Mouse (Mus musculus) hindbrain, embryonic 11.5 days (tissue): ENCODE measurements around the gene Rps6kc1. TPM values are rescaled to one million over a fixed set of nuclear protein-coding genes. Genes with fewer than 3 reads are reported as not detected.

Experiments
- ATAC-seq: fragments of 200-750 bp; cut with Nextera tagmentation; 2 replicates; pipeline ENCODE4 v1.8.0; 2017; ENCODE audit warnings: mild to moderate bottlenecking, moderate TSS enrichment, moderate library complexity; ENCODE audit not compliant: low FRiP score
- DNase-seq: peaks from one replicate; pipeline ENCODE4 v3.0.0-alpha.2; 2015; ENCODE audit warnings: low spot score
- H3K27ac ChIP-seq: fragments of 300-500 bp; sonication (generic); 2 replicates; pipeline ENCODE4 v1.5.1; 2014; ENCODE audit warnings: mild to moderate bottlenecking, low read depth, low read length
- H3K27me3 ChIP-seq: fragments of 300-500 bp; sonication (generic); 2 replicates; pipeline ENCODE4 v1.6.1; 2014; ENCODE audit warnings: mild to moderate bottlenecking, low read length, moderate library complexity, mixed read lengths; ENCODE audit not compliant: control insufficient read depth, insufficient read depth
- H3K36me3 ChIP-seq: fragments of 300-500 bp; sonication (generic); 2 replicates; pipeline ENCODE4 v1.6.1; 2014; ENCODE audit warnings: mild to moderate bottlenecking, low read length, moderate library complexity, mixed read lengths; ENCODE audit not compliant: control insufficient read depth, insufficient read depth
- H3K4me1 ChIP-seq: fragments of 300-500 bp; sonication (generic); replicated peaks from 2 replicates; pipeline ENCODE4 v1.6.1; 2014; ENCODE audit warnings: low read length, mixed read lengths; ENCODE audit not compliant: control insufficient read depth, insufficient read depth
- H3K4me2 ChIP-seq: fragments of 300-500 bp; sonication (generic); replicated peaks from 2 replicates; pipeline ENCODE4 v1.6.1; 2014; ENCODE audit warnings: mild to moderate bottlenecking, low read depth, low read length
- H3K4me3 ChIP-seq: fragments of 300-500 bp; sonication (generic); 2 replicates; pipeline ENCODE4 v1.5.1; 2014; ENCODE audit warnings: low read depth, low read length
- H3K9ac ChIP-seq: fragments of 300-500 bp; sonication (generic); 2 replicates; pipeline ENCODE4 v1.6.1; 2014; ENCODE audit warnings: low read depth, low read length
- H3K9me3 ChIP-seq: fragments of 300-500 bp; sonication (generic); 2 replicates; pipeline ENCODE4 v1.6.1; 2016; ENCODE audit warnings: low read length; ENCODE audit not compliant: control insufficient read depth
- WGBS: fragments of 180-500 bp; shearing (Covaris S2); extraction: QIAGEN DNeasy Blood & Tissue Kit; methylation state at CpG from one replicate; pipeline ENCODE4 v1.1.7; 2014; 5-methylcytosine and 5-hydroxymethylcytosine counted together
- polyA plus RNA-seq: library from polyadenylated mRNA; unstranded; fragments of >200 nt; fragmentation: Nextera tagmentation; extraction: Ambion mirVana; gene quantifications from 2 replicates; pipeline ENCODE4 v1.2.1, GENCODE M21; 2014

Rps6kc1 gene
- polyA plus RNA-seq, 1 experiment from 2014 or later: 19.0 TPM

DNA sequence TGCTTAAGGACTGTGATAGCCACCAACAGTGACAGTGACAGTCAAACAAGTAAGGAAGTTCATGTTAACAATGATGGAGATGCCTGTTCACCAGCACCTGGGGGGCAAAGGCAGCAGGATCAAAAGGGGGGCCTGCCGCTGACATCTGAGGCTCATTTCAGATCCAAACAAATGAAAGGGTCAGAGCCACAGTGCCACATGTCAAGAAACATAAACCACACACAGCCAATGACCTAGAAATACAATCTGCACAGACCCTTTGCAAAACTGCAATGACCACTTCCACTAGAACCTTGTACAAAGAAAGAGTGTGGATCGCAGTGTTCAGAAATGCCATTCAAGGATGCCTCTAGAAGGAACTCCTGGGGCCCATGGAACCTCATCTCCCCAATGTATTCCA is 23.5 kb downstream of the Rps6kc1 start:
- 80% methylated on average over 2 of the region's 2 CpGs for WGBS
- Histone ChIP-seq H3K4me2 (no peak overlapping the region), H3K27me3 (no peaks in the 10 kb centered on the region)

DNA sequence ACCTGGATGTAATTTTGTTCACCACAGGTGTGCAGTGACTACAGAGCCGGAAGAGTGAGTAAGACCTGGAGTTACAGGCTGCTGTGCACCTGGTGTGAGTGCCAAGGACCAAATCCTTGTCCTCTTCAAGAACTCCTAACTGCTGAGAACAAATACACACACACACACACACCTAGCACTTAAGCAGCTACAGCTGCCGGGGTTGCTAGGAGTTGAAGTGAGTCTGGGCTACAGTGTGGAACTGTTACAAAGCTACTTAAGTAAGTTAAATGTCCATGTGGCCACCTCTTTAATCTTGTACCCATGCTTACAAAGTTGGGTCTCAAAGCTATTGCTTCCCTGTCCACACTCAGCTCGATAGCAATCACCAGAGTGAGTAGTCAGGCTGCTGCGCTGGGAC is 25.6 kb downstream of the Rps6kc1 start:
- Histone ChIP-seq H3K27me3 (no peaks in the 10 kb centered on the region), H3K9me3 (no peaks in the 10 kb centered on the region), H3K36me3 (no peaks in the 10 kb centered on the region), H3K4me3 (no peak overlapping the region), H3K4me2 (no peak overlapping the region), H3K9ac (no peak overlapping the region), H3K4me1 (no peaks in the 10 kb centered on the region), H3K27ac (no peak overlapping the region)
- ATAC-seq: no peak
- DNase-seq: no peak
- 96% methylated on average over 4 of the region's 4 CpGs for WGBS

More for the DNA sequence above, 23.5 kb downstream of the Rps6kc1 start:
- Histone ChIP-seq H3K9ac (no peak overlapping the region), H3K4me1 (no peaks in the 10 kb centered on the region), H3K27ac (no peak overlapping the region), H3K9me3 (no peaks in the 10 kb centered on the region), H3K36me3 (no peaks in the 10 kb centered on the region), H3K4me3 (no peak overlapping the region)
- ATAC-seq: no peak
- DNase-seq: no peak

DNA sequence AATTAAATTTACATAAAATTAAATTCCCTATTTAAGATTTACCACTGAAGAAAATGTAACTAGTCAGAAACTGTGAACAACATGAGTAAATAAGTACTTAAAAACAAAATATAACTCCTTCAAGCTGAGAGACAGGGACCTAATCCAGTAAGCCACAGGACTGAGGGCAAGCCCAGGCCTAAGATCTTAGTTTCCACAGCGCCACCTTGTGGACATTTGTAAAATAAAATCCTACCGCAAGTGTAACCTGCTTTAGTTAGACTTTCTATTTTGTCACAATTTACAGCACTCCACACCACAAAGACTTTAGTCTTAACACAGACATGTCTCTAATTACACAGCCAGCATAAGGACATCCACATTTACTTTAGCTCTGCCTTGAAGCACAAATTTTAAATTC is 30.1 kb downstream of the Rps6kc1 start:
- Histone ChIP-seq H3K4me1 (no peaks in the 10 kb centered on the region), H3K27ac (no peak overlapping the region), H3K9me3 (no peaks in the 10 kb centered on the region), H3K36me3 (no peaks in the 10 kb centered on the region), H3K27me3 (no peaks in the 10 kb centered on the region), H3K9ac (no peak overlapping the region), H3K4me3 (no peak overlapping the region), H3K4me2 (no peak overlapping the region)
- DNase-seq: peak; percentile 83
- ATAC-seq: no peak
- 4% methylated on average over 2 of the region's 2 CpGs for WGBS

DNA sequence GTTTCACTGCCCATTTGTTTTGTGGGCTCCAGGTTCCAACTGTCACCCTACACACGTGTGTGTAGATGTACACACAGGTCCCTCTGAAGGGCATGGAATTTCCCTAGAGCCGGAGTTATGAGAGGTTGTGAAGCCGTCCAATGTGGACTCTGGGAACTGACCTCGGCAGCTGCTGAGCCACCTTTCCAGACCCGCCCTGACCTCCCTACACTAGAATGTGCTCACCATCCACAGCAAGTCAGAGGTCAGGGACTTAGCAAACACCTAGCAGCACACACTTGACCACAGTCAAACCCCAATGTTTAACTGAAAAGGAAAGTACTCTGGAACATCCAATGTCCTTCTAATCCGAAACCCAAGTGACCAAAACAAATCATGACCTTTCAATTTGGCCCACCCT is 30.9 kb downstream of the Rps6kc1 start:
- H3K4me3 ChIP-seq: no peak overlapping the region
- DNase-seq (no peak), ATAC-seq (no peak)
- no peak overlapping the region for H3K9ac ChIP-seq
- no peaks in the 10 kb centered on the region for H3K36me3 ChIP-seq
- H3K4me1 ChIP-seq: no peaks in the 10 kb centered on the region
- no peak overlapping the region for H3K27ac ChIP-seq
- WGBS: 82% methylated on average over 6 of the region's 6 CpGs
- no peaks in the 10 kb centered on the region for H3K27me3 ChIP-seq
- no peaks in the 10 kb centered on the region for H3K9me3 ChIP-seq
- H3K4me2 ChIP-seq: no peak overlapping the region

DNA sequence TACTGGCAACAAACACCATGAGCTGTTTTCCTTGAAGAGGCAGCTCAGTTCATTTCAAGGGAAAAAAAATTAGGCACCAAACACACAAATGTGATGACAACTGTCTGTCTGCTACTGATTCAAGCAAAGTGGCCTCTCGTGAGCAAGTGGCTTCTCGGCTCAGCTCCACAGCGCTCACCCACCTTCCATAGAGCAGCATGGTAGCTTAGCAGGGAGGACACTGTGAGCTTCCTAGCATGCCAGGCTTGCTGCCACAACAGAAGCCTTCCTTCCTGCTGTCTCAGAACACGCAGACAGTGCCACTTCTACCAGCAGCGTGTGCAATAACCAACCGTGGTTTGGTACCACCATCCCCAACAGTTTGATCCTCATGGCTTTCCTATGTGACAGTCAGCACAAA is 35.8 kb downstream of the Rps6kc1 start:
- H3K4me3 ChIP-seq: no peak overlapping the region
- no peak for ATAC-seq
- no peaks in the 10 kb centered on the region for H3K9me3 ChIP-seq
- H3K9ac ChIP-seq: no peak overlapping the region
- H3K27ac ChIP-seq: no peak overlapping the region
- DNase-seq: no peak
- no peaks in the 10 kb centered on the region for H3K4me1 ChIP-seq
- no peaks in the 10 kb centered on the region for H3K36me3 ChIP-seq
- no peak overlapping the region for H3K4me2 ChIP-seq
- no peaks in the 10 kb centered on the region for H3K27me3 ChIP-seq
- 96% methylated on average over 6 of the region's 6 CpGs for WGBS

DNA sequence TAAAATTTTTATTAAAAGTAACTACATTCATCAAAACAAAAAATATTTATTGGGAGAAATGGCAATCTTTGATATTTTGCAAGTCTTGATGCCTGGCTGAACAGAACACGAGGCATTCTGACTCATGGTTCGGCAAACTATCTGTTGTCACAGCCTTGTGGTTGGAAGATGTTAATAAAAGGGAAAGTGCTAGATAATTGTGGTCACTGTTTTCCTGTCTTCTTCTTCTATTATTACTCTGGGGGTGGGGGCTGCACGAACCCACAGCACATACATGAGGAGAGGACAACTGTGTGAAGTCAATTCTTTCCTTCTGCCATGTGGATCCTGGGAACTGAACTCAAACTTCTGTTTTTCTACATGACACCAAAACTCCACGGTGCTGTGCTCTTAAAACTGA is 36.5 kb downstream of the Rps6kc1 start:
- DNase-seq (no peak), ATAC-seq (no peak)
- Histone ChIP-seq H3K27me3 (no peaks in the 10 kb centered on the region), H3K9me3 (no peaks in the 10 kb centered on the region), H3K36me3 (no peaks in the 10 kb centered on the region), H3K4me3 (no peak overlapping the region), H3K9ac (no peak overlapping the region), H3K27ac (no peak overlapping the region), H3K4me2 (no peak overlapping the region), H3K4me1 (no peaks in the 10 kb centered on the region)
- WGBS: 96% methylated on average over 4 of the region's 4 CpGs

DNA sequence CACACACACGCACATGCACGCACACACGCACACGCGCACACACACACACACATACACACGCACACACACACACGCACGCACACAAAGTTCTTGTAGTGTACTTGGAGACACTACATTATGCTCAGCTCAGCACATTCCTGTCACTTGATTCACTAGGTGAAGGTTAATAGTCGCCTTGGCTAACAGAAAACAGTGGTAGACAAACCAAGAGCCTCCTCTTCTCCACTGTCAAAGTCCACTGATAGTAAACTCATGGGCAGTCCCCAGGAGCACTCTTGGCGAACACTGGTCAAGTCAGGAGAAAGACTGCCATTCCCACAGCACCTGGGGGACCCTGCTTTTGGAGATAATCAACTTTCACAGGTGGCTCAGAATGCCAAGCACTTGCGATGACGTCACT is 40.5 kb downstream of the Rps6kc1 start:
- no peaks in the 10 kb centered on the region for H3K27me3 ChIP-seq
- H3K4me2 ChIP-seq: no peak overlapping the region
- H3K9ac ChIP-seq: no peak overlapping the region
- no peaks in the 10 kb centered on the region for H3K9me3 ChIP-seq
- H3K4me1 ChIP-seq: no peaks in the 10 kb centered on the region
- 95% methylated on average over 12 of the region's 12 CpGs for WGBS
- no peak overlapping the region for H3K27ac ChIP-seq
- DNase-seq: no peak
- ATAC-seq: no peak
- H3K36me3 ChIP-seq: no peaks in the 10 kb centered on the region
- H3K4me3 ChIP-seq: no peak overlapping the region

DNA sequence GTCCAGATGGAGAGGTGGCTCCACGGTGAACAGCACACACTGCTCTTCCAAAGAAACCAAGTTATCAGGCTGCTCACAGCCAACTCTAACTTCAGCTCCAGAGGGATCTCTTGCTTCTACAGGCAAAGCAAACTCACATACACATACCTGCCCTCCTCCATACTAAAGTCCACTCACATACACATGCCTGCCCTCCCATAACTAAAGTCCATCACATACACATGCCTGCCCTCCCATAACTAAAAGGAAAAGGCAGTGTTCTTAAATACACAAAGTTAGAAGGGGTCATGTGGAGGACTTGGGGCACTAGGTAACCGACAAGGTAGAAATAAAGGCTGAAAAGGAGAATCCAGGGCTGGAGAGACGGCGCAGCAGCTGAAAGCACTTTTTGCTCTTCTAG is 41.6 kb downstream of the Rps6kc1 start:
- no peaks in the 10 kb centered on the region for H3K4me1 ChIP-seq
- H3K9me3 ChIP-seq: no peaks in the 10 kb centered on the region
- H3K9ac ChIP-seq: no peak overlapping the region
- H3K4me3 ChIP-seq: no peak overlapping the region
- DNase-seq: no peak
- 93% methylated on average over 4 of the region's 4 CpGs for WGBS
- H3K36me3 ChIP-seq: no peaks in the 10 kb centered on the region
- no peak overlapping the region for H3K27ac ChIP-seq
- no peaks in the 10 kb centered on the region for H3K27me3 ChIP-seq
- H3K4me2 ChIP-seq: no peak overlapping the region
- ATAC-seq: no peak

DNA sequence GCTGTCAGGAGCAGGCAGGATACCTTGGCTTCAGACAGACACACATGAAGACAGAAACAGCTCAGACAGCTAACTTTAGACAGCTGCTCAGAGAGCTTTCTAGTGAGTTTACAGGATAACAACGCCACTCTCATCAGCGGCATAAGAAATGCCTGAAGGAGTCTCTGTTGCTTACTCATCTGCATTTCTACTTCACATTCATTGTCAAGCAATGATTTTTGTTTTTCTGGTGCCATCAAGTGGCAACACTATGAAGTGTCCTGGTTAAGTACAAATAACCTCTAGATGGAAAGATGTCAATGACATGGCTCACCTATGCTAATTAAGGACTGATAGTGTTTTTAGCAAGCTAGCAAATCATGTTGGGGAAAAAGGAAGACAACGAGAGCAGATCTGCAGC is 42.8 kb downstream of the Rps6kc1 start:
- Histone ChIP-seq H3K36me3 (no peaks in the 10 kb centered on the region), H3K9me3 (no peaks in the 10 kb centered on the region), H3K4me2 (no peak overlapping the region), H3K9ac (no peak overlapping the region), H3K27me3 (no peaks in the 10 kb centered on the region), H3K4me3 (no peak overlapping the region), H3K4me1 (no peaks in the 10 kb centered on the region), H3K27ac (no peak overlapping the region)
- DNase-seq (no peak), ATAC-seq (no peak)
- WGBS: 91% methylated on average over 3 of the region's 3 CpGs
